Mouse (Mus musculus): Measurements from ENCODE around the gene Kcnh1. TPM values are rescaled to one million over a fixed set of nuclear protein-coding genes. Genes with fewer than 3 reads are reported as not detected.

Kcnh1 gene
- polyA plus RNA-seq, 1 experiment: 0.51 TPM

DNA sequence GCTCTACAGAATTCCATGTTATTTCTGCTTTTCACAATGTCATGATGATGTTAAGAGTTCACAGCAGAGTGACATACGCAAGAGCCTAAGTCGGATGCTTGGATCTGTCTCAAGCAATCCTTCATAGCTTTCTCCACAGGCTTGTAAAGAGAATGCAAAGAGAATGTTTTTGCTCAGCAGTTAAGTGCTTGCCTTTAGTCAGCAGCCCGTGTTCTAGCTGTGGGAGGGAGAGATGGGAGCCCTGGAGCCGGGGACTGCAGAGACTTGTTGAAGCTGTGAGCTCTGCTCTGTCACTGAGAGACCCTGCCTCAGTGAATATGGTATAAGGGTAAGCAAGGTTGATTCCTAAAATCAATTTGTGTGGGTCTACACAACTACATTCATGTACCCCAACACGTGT is 78.3 kb downstream of the Kcnh1 start:
- no peak for DNase-seq (ENCODE audit: low read depth)

GRCm38 (mm10) chr1:192269911-192270310 is 79.3 kb downstream of the Kcnh1 start:
- no peak for DNase-seq (ENCODE audit: low read depth)

DNA sequence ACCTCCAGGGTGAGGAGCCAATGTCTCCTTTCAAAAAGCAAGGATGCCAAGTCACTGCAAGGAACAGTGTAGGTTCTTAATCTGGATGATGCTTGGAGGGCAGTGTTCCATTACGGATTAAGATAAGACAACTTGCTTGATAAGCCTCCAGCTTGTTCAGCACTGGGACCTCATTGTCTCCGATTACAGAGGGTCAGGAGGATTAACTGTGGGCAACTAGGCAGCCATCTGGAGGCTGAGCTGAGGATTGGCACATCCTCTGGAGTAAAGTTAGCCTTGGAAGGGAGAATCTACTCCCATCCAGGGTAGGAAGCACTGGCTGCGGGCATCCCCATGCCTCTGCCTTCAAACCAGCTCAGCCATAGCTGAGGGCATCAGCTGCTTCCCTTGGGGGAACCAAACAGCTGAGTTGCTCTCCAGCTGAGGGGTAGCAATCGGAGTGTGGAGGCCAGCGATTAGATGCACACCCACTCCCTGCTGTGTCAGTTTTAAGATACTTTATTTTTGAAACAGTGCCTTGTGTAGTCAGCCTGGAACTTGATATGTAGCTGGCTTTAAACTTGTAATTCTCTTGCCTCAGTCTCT is 87.3 kb downstream of the Kcnh1 start:
- DNase-seq (ENCODE audit: low read depth): no peak

DNA sequence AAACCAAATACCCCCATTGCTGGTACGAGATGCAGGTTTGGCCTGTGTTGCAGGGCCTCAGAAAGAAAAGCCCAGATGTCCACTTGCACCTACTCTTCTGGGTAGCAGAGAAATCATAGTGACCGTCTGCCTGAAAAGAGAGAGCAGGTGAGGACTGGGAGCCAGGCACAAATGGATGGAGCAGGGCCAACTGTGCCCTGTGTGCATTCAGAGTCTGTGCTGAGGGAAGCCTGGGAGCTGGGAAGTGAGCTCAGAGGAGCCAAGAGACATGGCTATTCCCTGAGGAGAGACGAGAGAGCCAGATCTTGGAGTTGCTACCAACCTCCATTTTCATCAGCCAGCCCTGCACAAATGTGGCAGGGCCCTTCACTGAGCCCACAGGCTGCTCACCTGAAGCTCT is 93.8 kb downstream of the Kcnh1 start:
- no peak for DNase-seq (ENCODE audit: low read depth)

DNA sequence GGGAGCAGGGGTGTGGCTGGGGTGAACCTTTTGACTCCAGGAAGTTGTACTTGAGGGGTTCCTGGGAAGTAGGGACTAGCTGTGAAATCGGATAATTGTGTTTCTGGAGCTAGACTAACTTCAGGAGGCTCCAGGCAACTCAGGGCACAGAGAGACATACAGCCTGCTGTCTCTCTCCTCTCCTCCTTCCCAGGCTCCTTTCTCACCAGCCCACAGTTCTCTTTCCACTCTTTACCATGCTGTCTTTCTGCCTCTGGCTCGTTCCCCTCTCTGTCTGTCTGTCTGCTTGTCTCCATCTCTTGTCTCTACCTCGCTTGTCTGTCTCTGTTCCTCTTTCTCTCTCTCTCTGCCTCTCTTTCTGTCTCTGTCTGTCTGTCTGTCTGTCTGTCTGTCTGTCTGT is 94.4 kb downstream of the Kcnh1 start:
- DNase-seq (ENCODE audit: low read depth): no peak

- no peak for DNase-seq (ENCODE audit: low read depth)
Measured at GRCm38 (mm10) chr1:192288456-192288855, 97.9 kb downstream of the Kcnh1 start.

GRCm38 (mm10) chr1:192291286-192291685 is 100.7 kb downstream of the Kcnh1 start:
- no peak for DNase-seq (ENCODE audit: low read depth)

- no peak for DNase-seq (ENCODE audit: low read depth)
Measured at GRCm38 (mm10) chr1:192293391-192293790, 102.8 kb downstream of the Kcnh1 start.

DNA sequence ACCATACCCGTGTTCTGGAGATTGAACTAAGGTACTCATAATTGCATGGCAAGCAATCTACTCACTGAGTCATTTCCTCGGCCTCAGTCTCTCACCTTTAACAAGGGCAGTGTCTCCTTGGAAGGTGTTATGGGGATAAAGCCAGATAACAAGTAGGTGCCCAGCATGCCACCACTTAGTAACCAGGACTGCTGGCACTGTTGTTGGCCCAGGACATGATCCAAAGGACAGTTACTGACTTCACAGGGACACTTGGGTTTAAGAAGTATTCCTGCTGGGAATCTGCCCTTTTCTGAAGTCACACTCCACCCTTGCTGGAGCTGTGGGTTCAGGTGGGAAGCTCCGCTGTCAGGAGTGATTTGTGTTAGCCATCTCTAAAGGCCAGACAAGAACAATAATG is 103.3 kb downstream of the Kcnh1 start:
- DNase-seq (ENCODE audit: low read depth): no peak

DNA sequence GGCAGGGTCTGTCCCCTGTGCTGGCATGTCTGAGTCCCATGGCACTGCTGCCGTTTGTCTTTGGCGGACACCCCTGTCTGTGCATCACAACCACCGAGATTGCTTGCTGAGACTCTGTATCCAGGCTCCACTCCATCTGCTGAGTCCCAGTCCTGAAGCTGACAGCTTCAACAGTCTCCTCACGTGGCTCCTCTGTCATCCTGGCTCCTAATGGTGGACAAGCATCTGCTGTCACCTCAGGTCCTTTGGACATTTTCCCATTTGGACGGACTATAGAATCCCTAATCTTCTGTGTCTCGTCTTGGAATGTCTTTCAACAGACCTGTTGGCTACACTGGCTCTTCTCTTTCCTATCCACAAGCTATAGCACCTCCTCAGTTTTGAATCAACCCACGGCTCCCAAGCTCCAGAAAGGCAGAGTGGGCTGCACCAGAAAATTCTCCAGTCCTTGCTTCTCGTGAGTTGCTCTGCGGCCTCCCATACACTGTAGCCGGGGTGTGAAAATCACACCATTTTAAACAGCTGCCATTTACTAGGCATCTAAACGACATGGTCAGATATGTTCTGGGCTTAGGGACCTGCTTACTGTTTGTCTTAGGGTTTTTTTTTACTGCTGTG is 104.8 kb downstream of the Kcnh1 start:
- DNase-seq (ENCODE audit: low read depth): no peak

DNA sequence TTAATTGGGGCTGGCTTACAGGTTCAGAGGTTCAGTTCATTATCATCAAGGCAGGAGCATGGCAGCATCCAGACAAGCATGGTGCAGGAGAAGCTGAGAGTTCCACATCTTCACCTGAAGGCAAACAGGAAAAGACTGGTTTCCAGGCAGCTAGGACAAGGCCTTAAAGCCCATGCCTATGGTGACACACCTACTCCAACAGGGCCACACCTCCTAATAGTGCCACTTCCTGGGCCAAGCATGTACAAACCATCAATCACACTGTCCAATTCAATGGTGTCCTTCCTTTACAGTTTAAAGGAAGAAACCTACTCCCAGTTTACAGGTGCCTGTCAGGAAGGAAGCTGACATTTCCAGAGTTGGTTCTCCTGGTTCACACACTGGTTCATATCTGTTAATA is 105.3 kb downstream of the Kcnh1 start:
- DNase-seq (ENCODE audit: low read depth): no peak

- DNase-seq (ENCODE audit: low read depth): no peak
Measured at GRCm38 (mm10) chr1:192297481-192298128, 107.0 kb downstream of the Kcnh1 start.

- no peak for DNase-seq (ENCODE audit: low read depth)
Measured at GRCm38 (mm10) chr1:192300417-192300816, 109.8 kb downstream of the Kcnh1 start.

DNA sequence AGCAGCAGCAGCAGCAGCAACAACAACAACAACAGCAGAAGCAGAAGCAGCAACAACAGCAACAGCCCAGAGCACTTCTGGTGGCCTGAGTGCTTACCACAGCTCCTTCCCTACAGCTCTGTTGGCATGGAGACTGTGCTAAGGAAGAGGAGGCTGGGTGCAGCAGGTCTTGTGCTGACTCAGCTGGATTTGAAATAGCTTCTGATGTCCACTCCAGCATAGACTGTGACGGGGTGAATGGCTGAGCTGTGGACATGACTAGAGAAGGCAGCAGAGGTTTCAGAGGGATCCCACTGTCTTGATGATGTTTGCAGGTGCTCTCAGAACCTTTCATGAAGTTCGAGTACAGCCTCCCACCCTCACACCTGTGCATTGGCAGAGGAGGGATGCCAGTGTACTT is 113.0 kb downstream of the Kcnh1 start:
- no peak for DNase-seq (ENCODE audit: low read depth)

- DNase-seq (ENCODE audit: low read depth): no peak
Measured at GRCm38 (mm10) chr1:192305155-192305554, 114.6 kb downstream of the Kcnh1 start.

GRCm38 (mm10) chr1:192307055-192307454 is 116.5 kb downstream of the Kcnh1 start:
- no peak for DNase-seq (ENCODE audit: low read depth)

GRCm38 (mm10) chr1:192311298-192311697 is 120.7 kb downstream of the Kcnh1 start:
- DNase-seq (ENCODE audit: low read depth): no peak

DNA sequence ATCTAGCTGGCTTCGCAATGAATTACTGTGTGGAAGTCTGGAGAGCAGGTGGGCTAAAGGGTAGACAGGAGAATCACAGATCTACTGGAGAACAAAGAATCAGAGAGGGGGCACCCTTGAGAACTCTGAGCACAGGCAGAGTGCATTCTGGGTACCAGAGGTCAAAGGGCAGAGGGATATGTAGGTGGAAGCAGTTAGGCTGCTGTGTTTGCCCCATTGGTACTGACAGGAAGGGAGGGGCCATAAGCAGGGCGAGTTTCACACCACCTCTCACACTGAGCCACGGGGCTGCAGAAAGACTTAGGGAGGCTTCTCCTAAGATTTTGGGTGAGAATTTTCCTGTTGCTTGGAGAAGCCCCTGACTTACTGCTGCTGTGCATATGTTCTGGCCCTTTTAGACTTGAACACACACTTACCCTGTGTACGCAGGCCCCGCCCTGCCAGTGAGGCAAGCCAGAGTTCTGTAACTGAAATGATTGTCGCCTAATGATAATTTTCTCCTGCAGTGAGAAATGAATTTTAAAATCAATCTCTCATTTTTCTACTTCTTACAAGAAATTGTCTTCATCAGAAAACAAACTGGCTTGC is 121.4 kb downstream of the Kcnh1 start:
- DNase-seq (ENCODE audit: low read depth): no peak

DNA sequence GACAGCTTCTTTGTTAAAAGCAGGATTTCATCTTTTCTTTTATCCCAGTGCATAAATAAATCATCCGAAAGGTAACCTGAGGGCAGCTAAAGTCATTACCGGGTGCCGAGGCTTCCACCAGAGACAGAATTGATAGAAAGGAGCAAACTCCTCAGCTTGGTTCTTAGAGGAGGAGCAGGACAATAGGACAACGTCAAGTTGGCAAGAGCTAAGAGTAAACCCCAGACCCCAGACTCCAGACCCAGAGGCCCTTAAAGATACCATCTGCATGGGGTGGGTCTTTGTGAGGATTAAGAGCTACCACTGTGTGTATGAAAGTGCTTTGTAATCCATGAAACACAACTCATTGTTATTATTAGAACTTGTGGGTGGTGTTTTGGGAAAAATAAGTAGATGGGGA is 121.9 kb downstream of the Kcnh1 start:
- no peak for DNase-seq (ENCODE audit: low read depth)

- no peak for DNase-seq (ENCODE audit: low read depth)
Measured at GRCm38 (mm10) chr1:192312998-192313397, 122.4 kb downstream of the Kcnh1 start.

GRCm38 (mm10) chr1:192313571-192313972 is 123.0 kb downstream of the Kcnh1 start:
- DNase-seq (ENCODE audit: low read depth): no peak

GRCm38 (mm10) chr1:192314044-192314443 is 123.5 kb downstream of the Kcnh1 start:
- no peak for DNase-seq (ENCODE audit: low read depth)
